Mouse (Mus musculus) myocyte (in vitro differentiated cells): ENCODE measurements around the gene Schip1. TPM values are rescaled to one million over a fixed set of nuclear protein-coding genes. Genes with fewer than 3 reads are reported as not detected.

Experiments
- H3K27me3 ChIP-seq: one replicate; pipeline ENCODE4 v1.6.1; 2011; ENCODE audit not compliant: control insufficient read depth, insufficient read depth, insufficient read length
- H3K36me3 ChIP-seq: one replicate; pipeline ENCODE4 v1.6.1; 2011; ENCODE audit not compliant: control insufficient read depth, insufficient read depth
- H3K4me2 ChIP-seq: one replicate; pipeline ENCODE4 v1.6.1; 2011; ENCODE audit warnings: low read depth, control low read depth
- H3K4me3 ChIP-seq: one replicate; pipeline ENCODE4 v1.5.1; 2011; ENCODE audit warnings: mild to moderate bottlenecking, control low read depth, moderate library complexity
- H3K79me2 ChIP-seq: one replicate; pipeline ENCODE4 v1.6.1; 2011; ENCODE audit not compliant: control insufficient read depth, insufficient read depth
- H3ac ChIP-seq: one replicate; pipeline ENCODE4 v1.6.1; 2011; ENCODE audit not compliant: control insufficient read depth, insufficient read length
- CEBPB ChIP-seq: IDR thresholded peaks from 2 replicates; pipeline ENCODE4 v1.6.1; 2011; ENCODE audit warnings: mild to moderate bottlenecking, moderate library complexity; ENCODE audit not compliant: poor library complexity, insufficient read depth, severe bottlenecking
- E2F4 ChIP-seq: IDR thresholded peaks from one replicate; pipeline ENCODE4 v1.6.1; 2011; ENCODE audit warnings: mild to moderate bottlenecking, control low read depth, moderate library complexity; ENCODE audit not compliant: insufficient read depth
- MAX ChIP-seq: IDR thresholded peaks from one replicate; pipeline ENCODE4 v1.6.1; 2011; ENCODE audit warnings: low read depth, mild to moderate bottlenecking, control low read depth
- MYOD1 ChIP-seq, 3 experiments: IDR thresholded peaks; one replicate each; pipeline ENCODE4 v1.6.1; 2011; ENCODE audit warnings: control low read depth in 2 of 3, low read depth in 2 of 3, mild to moderate bottlenecking in 2 of 3, moderate library complexity in 1 of 3; ENCODE audit not compliant: insufficient read length in 2 of 3, control insufficient read depth in 1 of 3
- MYOG ChIP-seq, 3 experiments: IDR thresholded peaks; one replicate each; pipeline ENCODE4 v1.6.1; 2011; ENCODE audit warnings: control low read depth in 2 of 3, low read depth in 2 of 3, mild to moderate bottlenecking in 2 of 3; ENCODE audit not compliant: insufficient read length in 2 of 3, control insufficient read depth in 1 of 3, insufficient read depth in 1 of 3
- POLR2A ChIP-seq: IDR thresholded peaks from one replicate; pipeline ENCODE4 v1.6.1; 2011; ENCODE audit warnings: low read depth, mild to moderate bottlenecking, control low read depth, moderate library complexity; ENCODE audit not compliant: insufficient read length
- POLR2AphosphoS2 ChIP-seq: IDR thresholded peaks from one replicate; pipeline ENCODE4 v1.6.1; 2011; ENCODE audit warnings: low read depth, control low read depth; ENCODE audit not compliant: insufficient read length
- REST ChIP-seq: IDR thresholded peaks from one replicate; pipeline ENCODE4 v1.6.1; 2011; ENCODE audit warnings: mild to moderate bottlenecking, control low read depth, moderate library complexity; ENCODE audit not compliant: insufficient read depth, insufficient read length
- SRF ChIP-seq: IDR thresholded peaks from one replicate; pipeline ENCODE4 v1.6.1; 2011; ENCODE audit warnings: low read depth; ENCODE audit not compliant: control insufficient read depth, insufficient read length
- TCF12 ChIP-seq: IDR thresholded peaks from one replicate; pipeline ENCODE4 v1.6.1; 2011; ENCODE audit warnings: mild to moderate bottlenecking, control low read depth; ENCODE audit not compliant: poor library complexity, insufficient read depth, severe bottlenecking
- TCF3 ChIP-seq: IDR thresholded peaks from one replicate; pipeline ENCODE4 v1.6.1; 2011; ENCODE audit warnings: low read depth, control low read depth; ENCODE audit not compliant: insufficient read length
- USF1 ChIP-seq: IDR thresholded peaks from one replicate; pipeline ENCODE4 v1.6.1; 2011; ENCODE audit warnings: low read depth, mild to moderate bottlenecking, control low read depth, moderate library complexity
- polyA plus RNA-seq: library from polyadenylated mRNA; unstranded; fragments of >200 nt; fragmentation: generic; extraction: Trizol; gene quantifications from one replicate; pipeline ENCODE4 v1.2.1, GENCODE M21; 2012; ENCODE audit warnings: missing spikeins

The Schip1 gene
- polyA plus RNA-seq, 1 experiment, result 23.3 TPM

DNA sequence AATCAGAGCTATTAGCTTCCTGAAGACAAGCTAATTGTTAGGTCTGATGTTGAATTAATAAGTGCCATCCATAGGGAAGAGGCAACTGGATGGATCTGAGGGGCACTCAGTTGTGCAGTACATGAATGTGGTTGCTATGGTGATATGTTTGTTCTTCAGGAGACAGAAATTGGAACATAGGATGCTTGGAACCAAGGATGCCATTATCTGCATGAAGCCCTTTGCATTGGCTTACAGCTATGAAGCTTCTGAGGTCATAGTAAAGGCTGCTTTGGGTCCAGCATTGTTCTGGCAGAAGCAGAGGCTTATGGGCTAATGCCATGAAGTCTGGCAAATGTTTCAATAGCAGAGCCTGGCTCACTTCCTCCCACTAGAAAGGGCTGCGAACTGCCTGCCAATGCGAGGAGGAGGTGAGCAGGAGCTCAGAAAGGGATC is 339.2 kb downstream of the Schip1 start:
- Histone ChIP-seq H3K79me2 (no peaks in the 10 kb centered on the region), H3K4me3 (no peak overlapping the region), H3K27me3 (peaks cover 11% of the 10 kb centered on the region), H3K36me3 (no peaks in the 10 kb centered on the region), H3ac (no peak overlapping the region), H3K4me2 (no peak overlapping the region)
- no peak for TF ChIP-seq MYOG (IDR thresholded peaks at IDR 0.05; ENCODE audit: control insufficient read depth in 1 of 3, insufficient read depth in 1 of 3, insufficient read length in 2 of 3, low read depth in 2 of 3)
- no peak for TF ChIP-seq E2F4
- TF ChIP-seq USF1, result no peak

DNA sequence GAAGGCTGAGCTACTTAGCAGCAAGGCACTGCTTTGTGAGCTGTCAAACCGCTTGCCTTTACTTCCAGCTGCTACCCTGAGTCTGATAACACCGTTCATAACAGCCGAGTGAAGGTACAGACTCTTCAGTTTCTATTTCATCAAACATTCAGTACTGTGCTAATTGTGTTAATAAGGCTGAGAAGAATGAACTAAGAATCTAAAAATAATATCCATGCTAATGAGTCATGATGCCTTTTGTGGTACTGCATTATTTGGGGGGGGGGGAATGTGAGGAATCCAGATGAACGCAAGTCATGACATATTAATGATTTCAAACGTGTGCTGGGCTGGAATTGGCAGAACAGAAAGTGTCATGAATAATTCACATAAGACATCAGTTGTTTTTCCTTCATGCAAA is 341.1 kb downstream of the Schip1 start:
- Histone ChIP-seq H3K4me3 (no peak overlapping the region), H3K36me3 (no peaks in the 10 kb centered on the region), H3ac (no peak overlapping the region), H3K79me2 (no peaks in the 10 kb centered on the region), H3K27me3 (peaks cover 5% of the 10 kb centered on the region), H3K4me2 (no peak overlapping the region)
- no peak for TF ChIP-seq REST
- TF ChIP-seq CEBPB, result no peak
- TF ChIP-seq TCF3, result no peak
- no peak for TF ChIP-seq TCF12
- no peak for TF ChIP-seq MYOG (IDR thresholded peaks at IDR 0.05; ENCODE audit: control insufficient read depth in 1 of 3, insufficient read depth in 1 of 3, insufficient read length in 2 of 3, low read depth in 2 of 3)
- no peak for TF ChIP-seq USF1
- TF ChIP-seq SRF, result no peak
- no peak for TF ChIP-seq MYOD1 (IDR thresholded peaks at IDR 0.05; ENCODE audit: control insufficient read depth in 1 of 3, insufficient read length in 2 of 3, low read depth in 2 of 3)
- TF ChIP-seq POLR2AphosphoS2, result no peak
- no peak for TF ChIP-seq MAX
- no peak for TF ChIP-seq POLR2A
- no peak for TF ChIP-seq E2F4

DNA sequence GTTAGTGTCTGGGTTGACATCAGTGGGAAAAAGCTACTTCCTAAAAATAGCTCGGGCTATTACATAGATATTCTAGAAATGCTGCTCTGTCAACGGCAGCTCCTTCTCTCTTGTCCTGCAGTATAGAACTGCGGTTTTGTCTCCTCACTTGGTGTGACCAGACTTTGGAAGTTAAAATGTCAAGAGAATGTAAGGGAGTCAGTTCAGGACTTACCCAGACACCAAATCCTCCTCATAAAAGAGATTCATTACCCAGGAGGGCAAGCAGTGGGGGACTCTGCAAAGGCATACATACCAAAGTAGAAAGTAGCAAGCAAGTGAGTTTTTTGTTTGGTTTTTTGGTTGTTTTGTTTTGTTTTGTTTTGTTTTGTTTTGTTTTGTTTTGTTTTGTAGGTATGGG is 347.7 kb downstream of the Schip1 start:
- H3K4me2 ChIP-seq, result no peak overlapping the region
- no peaks in the 10 kb centered on the region for H3K27me3 ChIP-seq
- H3K36me3 ChIP-seq, result no peaks in the 10 kb centered on the region
- H3ac ChIP-seq, result no peak overlapping the region
- TF ChIP-seq USF1 (no peak), CEBPB (no peak), MAX (no peak), E2F4 (no peak), REST (no peak), POLR2AphosphoS2 (no peak), SRF (no peak), TCF12 (no peak), MYOD1 (IDR thresholded peaks at IDR 0.05; ENCODE audit: control insufficient read depth in 1 of 3, insufficient read length in 2 of 3, low read depth in 2 of 3) (no peak), TCF3 (no peak), POLR2A (no peak), MYOG (IDR thresholded peaks at IDR 0.05; ENCODE audit: control insufficient read depth in 1 of 3, insufficient read depth in 1 of 3, insufficient read length in 2 of 3, low read depth in 2 of 3) (no peak)
- no peak overlapping the region for H3K4me3 ChIP-seq
- no peaks in the 10 kb centered on the region for H3K79me2 ChIP-seq

DNA sequence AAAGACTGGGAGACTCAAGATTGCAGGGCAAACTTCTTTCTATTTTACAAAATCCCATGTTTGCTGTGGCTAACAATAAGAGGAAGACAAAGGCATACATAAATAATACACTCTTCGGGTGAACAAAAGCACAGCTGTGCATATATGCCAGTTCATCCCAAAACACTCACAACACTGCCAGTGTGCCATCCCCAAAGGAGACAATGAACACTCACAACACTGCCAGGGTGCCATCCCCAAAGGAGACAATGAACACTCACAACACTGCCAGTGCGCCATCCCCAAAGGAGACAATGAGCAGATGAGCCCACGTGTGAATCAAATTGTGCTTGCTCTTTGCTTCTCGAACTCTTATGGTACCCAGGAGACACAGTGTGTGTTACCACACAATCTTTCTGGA is 355.2 kb downstream of the Schip1 start:
- Histone ChIP-seq H3K27me3 (peaks cover 9% of the 10 kb centered on the region), H3ac (no peak overlapping the region), H3K4me2 (no peak overlapping the region), H3K36me3 (no peaks in the 10 kb centered on the region), H3K79me2 (no peaks in the 10 kb centered on the region), H3K4me3 (no peak overlapping the region)
- TF ChIP-seq USF1, result no peak
- TF ChIP-seq MYOD1 (IDR thresholded peaks at IDR 0.05; ENCODE audit: control insufficient read depth in 1 of 3, insufficient read length in 2 of 3, low read depth in 2 of 3), result no peak
- no peak for TF ChIP-seq MYOG (IDR thresholded peaks at IDR 0.05; ENCODE audit: control insufficient read depth in 1 of 3, insufficient read depth in 1 of 3, insufficient read length in 2 of 3, low read depth in 2 of 3)
- no peak for TF ChIP-seq REST
- no peak for TF ChIP-seq POLR2AphosphoS2
- TF ChIP-seq SRF, result no peak
- TF ChIP-seq TCF12, result no peak
- no peak for TF ChIP-seq CEBPB
- TF ChIP-seq POLR2A, result no peak

DNA sequence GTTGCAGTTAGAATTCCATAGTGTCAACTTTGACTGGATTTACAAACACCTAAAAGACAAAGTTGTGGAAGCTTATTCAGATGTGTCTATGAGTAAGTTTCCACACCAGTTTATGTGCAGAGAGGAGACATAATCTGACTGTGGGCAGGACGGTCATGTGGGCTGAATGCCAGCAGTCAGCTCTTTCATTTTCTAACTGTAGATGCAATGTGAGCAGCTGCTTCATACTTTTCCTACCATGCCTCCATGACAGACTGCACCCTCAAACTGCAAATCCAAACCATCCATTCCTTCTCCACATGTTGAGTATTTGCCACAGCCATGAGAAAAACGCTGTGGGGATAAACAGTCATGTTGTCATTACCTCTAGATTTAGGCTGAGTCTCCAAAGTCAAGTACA is 356.3 kb downstream of the Schip1 start:
- Histone ChIP-seq H3K4me3 (no peak overlapping the region), H3K36me3 (no peaks in the 10 kb centered on the region), H3K79me2 (no peaks in the 10 kb centered on the region), H3ac (no peak overlapping the region), H3K27me3 (peaks cover 14% of the 10 kb centered on the region), H3K4me2 (no peak overlapping the region)
- TF ChIP-seq MYOD1 (IDR thresholded peaks at IDR 0.05; ENCODE audit: control insufficient read depth in 1 of 3, insufficient read length in 2 of 3, low read depth in 2 of 3) (no peak), POLR2AphosphoS2 (no peak), CEBPB (no peak), TCF12 (no peak), MAX (no peak), USF1 (no peak), E2F4 (no peak), REST (no peak), MYOG (IDR thresholded peaks at IDR 0.05; ENCODE audit: control insufficient read depth in 1 of 3, insufficient read depth in 1 of 3, insufficient read length in 2 of 3, low read depth in 2 of 3) (no peak), POLR2A (no peak), TCF3 (no peak), SRF (no peak)
